Mouse (Mus musculus): ENCODE measurements around the gene Pex26.

DNA sequence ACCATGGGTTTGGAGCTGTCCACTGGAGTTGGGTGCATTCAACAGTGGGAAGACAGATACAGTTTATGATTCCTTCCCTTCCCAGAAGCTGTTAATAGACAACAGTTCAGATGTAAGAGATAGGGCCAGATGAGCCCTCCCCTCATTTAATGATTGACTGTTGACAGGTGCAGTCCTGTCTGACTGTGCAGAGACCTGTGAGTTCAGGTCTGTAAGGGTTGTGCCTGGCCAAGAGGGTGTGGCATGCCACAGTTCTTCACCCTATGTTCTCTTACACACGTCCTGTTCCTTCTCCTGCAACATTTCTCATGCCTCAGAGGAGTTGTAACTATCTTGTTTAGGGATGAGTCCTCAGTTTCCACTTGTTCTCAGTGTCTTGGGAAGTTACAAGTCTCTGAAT lies 49.2 kb downstream of the Pex26 start:
- TF ChIP-seq CTCF (IDR thresholded peaks at IDR 0.05; ENCODE audit: extremely low read depth, insufficient read depth, insufficient read length, insufficient replicate concordance) (no peak), POLR2A (IDR thresholded peaks at IDR 0.05; ENCODE audit: low read depth, low read length) (no peak)
